Mouse (Mus musculus) embryonic facial prominence, embryonic 15.5 days (tissue): ENCODE data around the gene Otoa. TPM values are rescaled to one million over a fixed set of nuclear protein-coding genes. Genes with fewer than 3 reads are reported as not detected.

Source experiments
- ATAC-seq: fragments of 200-750 bp; cut with Nextera tagmentation; 2 replicates; pipeline ENCODE4 v1.8.0; 2017; ENCODE audit warnings: low read depth, moderate TSS enrichment; ENCODE audit not compliant: insufficient number of reproducible peaks, low FRiP score, low TSS enrichment
- H3K27ac ChIP-seq: fragments of 300-500 bp; sonication (generic); replicated peaks from 2 replicates; pipeline ENCODE4 v1.5.1; 2015; ENCODE audit warnings: mild to moderate bottlenecking, inconsistent platforms
- H3K27me3 ChIP-seq: fragments of 300-500 bp; sonication (generic); 2 replicates; pipeline ENCODE4 v1.6.1; 2015; ENCODE audit warnings: inconsistent platforms
- H3K36me3 ChIP-seq: fragments of 300-500 bp; sonication (generic); 2 replicates; pipeline ENCODE4 v1.6.1; 2015; ENCODE audit warnings: mild to moderate bottlenecking, inconsistent platforms
- H3K4me1 ChIP-seq: fragments of 300-500 bp; sonication (generic); 2 replicates; pipeline ENCODE4 v1.6.1; 2015; ENCODE audit warnings: inconsistent platforms
- H3K4me2 ChIP-seq: fragments of 300-500 bp; sonication (generic); replicated peaks from 2 replicates; pipeline ENCODE4 v1.6.1; 2015; ENCODE audit warnings: mild to moderate bottlenecking, inconsistent platforms
- H3K4me3 ChIP-seq: fragments of 300-500 bp; sonication (generic); replicated peaks from 2 replicates; pipeline ENCODE4 v1.5.1; 2015; ENCODE audit warnings: mild to moderate bottlenecking, inconsistent platforms
- H3K9ac ChIP-seq: fragments of 300-500 bp; sonication (generic); 2 replicates; pipeline ENCODE4 v1.6.1; 2015; ENCODE audit warnings: inconsistent platforms
- H3K9me3 ChIP-seq: fragments of 300-500 bp; sonication (generic); replicated peaks from 2 replicates; pipeline ENCODE4 v1.6.1; 2016; ENCODE audit warnings: inconsistent platforms
- whole genome bisulfite sequencing: fragments of 180-500 bp; shearing (Covaris S2); methylation state at CpG from one replicate; pipeline ENCODE4 v1.1.7; 2015; 5-methylcytosine and 5-hydroxymethylcytosine counted together
- polyA plus RNA-seq: library from polyadenylated mRNA; unstranded; fragments of >200 nt; fragmentation: Nextera tagmentation; extraction: Ambion mirVana; gene quantifications from 2 replicates; pipeline ENCODE4 v1.2.1, GENCODE M21; 2015

Gene Otoa
- polyA plus RNA-seq, 1 experiment from 2014 or later = 0.61 TPM

DNA sequence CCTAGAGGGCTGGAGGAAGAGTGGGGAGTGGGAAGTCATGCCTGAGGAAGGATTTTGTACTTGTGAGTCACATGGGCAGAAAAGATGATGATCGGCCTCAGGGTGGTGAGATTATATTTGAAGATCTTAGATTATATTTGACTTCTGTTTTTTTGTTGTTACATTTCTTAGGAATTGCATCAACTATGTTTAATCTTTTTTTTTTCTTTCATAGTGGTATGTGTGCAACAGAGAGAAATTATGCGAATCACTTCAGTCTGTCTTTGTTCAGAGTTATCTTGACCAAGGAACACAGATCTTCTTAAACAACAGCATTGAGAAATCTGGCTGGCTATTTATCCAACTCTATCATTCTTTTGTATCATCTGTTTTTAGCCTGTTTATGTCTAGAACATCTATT lies 33.8 kb upstream of the Otoa start:
- Histone ChIP-seq H3K4me2 (no peak overlapping the region), H3K4me3 (no peak overlapping the region), H3K9ac (no peak overlapping the region), H3K27ac (no peak overlapping the region), H3K36me3 (peaks cover 22% of the 10 kb centered on the region), H3K9me3 (no peaks in the 10 kb centered on the region), H3K4me1 (0 out of 2 replicates have a peak, but pooled peaks cover 4% of the 10 kb centered on the region), H3K27me3 (no peaks in the 10 kb centered on the region)
- ATAC-seq = no peak
- WGBS = 81% methylated on average over 2 of the region's 2 CpGs

GRCm38 (mm10) chr7:121053071-121053470 lies 28.4 kb upstream of the Otoa start:
- no peaks in the 10 kb centered on the region for H3K27me3 ChIP-seq
- no peak for ATAC-seq
- peaks cover 55% of the 10 kb centered on the region for H3K36me3 ChIP-seq
- no peak overlapping the region for H3K4me2 ChIP-seq
- H3K9ac ChIP-seq = no peak overlapping the region
- H3K4me1 ChIP-seq = no peaks in the 10 kb centered on the region
- H3K27ac ChIP-seq = no peak overlapping the region
- 83% methylated on average over 4 of the region's 4 CpGs for WGBS
- no peaks in the 10 kb centered on the region for H3K9me3 ChIP-seq
- H3K4me3 ChIP-seq = no peak overlapping the region

GRCm38 (mm10) chr7:121059477-121060218 lies 21.8 kb upstream of the Otoa start:
- WGBS = 78% methylated on average over 6 of the region's 6 CpGs
- no peak for ATAC-seq
- no peak overlapping the region for H3K9ac ChIP-seq

DNA sequence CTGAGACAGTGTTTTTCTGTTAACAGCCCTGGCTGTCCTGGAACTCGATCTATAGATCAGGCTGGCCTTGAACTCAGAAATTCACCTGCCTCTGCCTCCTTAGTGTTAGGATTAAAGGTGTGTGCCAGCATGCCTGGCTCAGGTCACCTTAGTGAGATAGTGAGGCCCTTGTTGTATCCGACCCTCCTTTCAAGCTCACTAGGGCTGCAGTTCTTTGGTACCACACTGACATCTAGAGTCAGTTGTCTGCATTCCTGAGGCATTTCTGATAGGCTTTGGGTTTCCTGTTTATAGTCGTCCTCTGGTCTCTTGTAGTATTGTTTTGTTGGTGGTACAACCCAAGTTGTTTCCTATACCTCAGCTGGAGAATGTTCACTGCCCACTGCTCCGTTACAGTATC lies 17.1 kb upstream of the Otoa start:
- no peak overlapping the region for H3K9ac ChIP-seq
- H3K4me3 ChIP-seq = no peak overlapping the region
- no peaks in the 10 kb centered on the region for H3K27me3 ChIP-seq
- H3K4me2 ChIP-seq = no peak overlapping the region
- no peak for ATAC-seq
- H3K27ac ChIP-seq = no peak overlapping the region
- H3K4me1 ChIP-seq = no peaks in the 10 kb centered on the region
- WGBS = 59% methylated on average over 4 of the region's 4 CpGs
- H3K36me3 ChIP-seq = peaks cover 31% of the 10 kb centered on the region
- H3K9me3 ChIP-seq = no peaks in the 10 kb centered on the region

More at GRCm38 (mm10) chr7:121059477-121060218, 21.8 kb upstream of the Otoa start:
- no peak overlapping the region for H3K4me3 ChIP-seq
- H3K4me1 ChIP-seq = no peaks in the 10 kb centered on the region
- no peaks in the 10 kb centered on the region for H3K9me3 ChIP-seq
- peaks cover 45% of the 10 kb centered on the region for H3K36me3 ChIP-seq
- H3K27ac ChIP-seq = no peak overlapping the region
- H3K27me3 ChIP-seq = no peaks in the 10 kb centered on the region
- H3K4me2 ChIP-seq = no peak overlapping the region

DNA sequence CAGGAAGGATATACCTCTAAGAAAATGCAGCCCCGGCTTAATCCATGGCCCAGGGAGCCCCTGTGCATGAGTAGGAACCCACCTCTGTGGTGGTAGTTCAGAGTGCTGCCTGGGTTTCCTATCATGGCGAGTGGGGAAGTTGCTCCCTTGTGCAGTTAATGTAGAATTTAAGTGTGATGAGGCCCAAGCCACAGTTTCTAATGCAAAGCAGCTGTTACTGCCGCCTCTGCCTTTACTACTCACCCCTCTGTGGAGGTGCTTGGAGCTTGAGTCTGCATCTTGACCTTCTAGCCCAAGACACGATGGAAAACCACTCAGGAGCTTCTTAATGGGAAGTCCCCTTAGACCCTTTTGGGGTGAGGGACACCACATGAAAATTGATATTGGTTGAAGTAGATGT lies 10.2 kb upstream of the Otoa start:
- Histone ChIP-seq H3K9ac (no peak overlapping the region), H3K4me2 (no peak overlapping the region), H3K36me3 (peaks cover 46% of the 10 kb centered on the region), H3K27ac (no peak overlapping the region), H3K9me3 (no peaks in the 10 kb centered on the region), H3K4me3 (no peak overlapping the region), H3K27me3 (no peaks in the 10 kb centered on the region), H3K4me1 (no peaks in the 10 kb centered on the region)
- no peak for ATAC-seq
- WGBS = 72% methylated on average over 4 of the region's 4 CpGs

DNA sequence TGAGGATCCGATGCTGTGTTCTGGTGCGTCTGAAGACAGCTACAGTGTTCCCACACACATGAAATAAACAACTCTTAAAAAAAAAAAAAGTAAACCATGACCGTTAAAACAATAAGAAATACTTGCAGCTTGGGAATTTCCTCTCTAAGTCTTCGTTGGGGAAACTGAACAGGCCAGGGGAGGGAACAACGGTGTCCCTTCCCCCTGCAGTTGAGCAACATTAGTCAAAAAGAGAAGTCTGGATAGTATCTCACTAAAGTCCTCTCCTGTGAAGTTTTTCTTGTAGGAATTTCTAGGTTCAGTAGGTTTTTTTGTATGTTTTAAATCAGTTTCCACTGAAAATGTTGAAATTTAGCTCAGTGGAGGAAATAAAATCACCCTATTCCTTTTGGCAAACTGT lies 8.9 kb upstream of the Otoa start:
- Histone ChIP-seq H3K36me3 (peaks cover 53% of the 10 kb centered on the region), H3K27me3 (no peaks in the 10 kb centered on the region), H3K4me3 (no peak overlapping the region), H3K27ac (no peak overlapping the region), H3K4me2 (no peak overlapping the region), H3K9ac (no peak overlapping the region), H3K9me3 (no peaks in the 10 kb centered on the region), H3K4me1 (no peaks in the 10 kb centered on the region)
- no peak for ATAC-seq
- WGBS = 74% methylated on average over 5 of the region's 5 CpGs

DNA sequence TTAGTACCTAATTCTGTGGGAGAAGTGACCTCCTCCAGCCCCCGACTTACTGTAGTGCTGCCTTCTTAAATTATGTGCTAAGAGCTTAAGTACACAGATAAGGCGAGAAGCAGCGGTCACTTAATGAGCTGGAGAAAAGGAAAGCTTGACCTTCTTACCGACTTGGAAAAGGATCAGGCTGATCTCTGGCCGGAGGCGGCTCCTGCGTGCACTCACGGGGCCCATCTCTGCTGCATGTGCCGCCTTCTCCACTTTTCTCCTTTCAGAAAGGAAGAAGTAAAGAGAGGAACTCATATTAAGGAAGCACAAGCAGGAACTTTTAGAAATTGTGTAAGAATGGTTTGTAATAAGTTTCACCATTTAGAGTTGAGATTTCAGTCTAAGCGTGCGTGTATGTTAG lies 7.2 kb upstream of the Otoa start, which contains the start of gene Igsf6:
Gene Igsf6, minus strand, starts transcription at position 292 of the 400 bp plus-strand sequence.
- no peak within 1 kb of the TSS for H3K4me3 ChIP-seq
- H3K9me3 ChIP-seq = no peaks in the 10 kb centered on the region
- WGBS = 80% methylated on average over 11 of the region's 11 CpGs
- H3K4me1 ChIP-seq = no peaks in the 10 kb centered on the region
- H3K36me3 ChIP-seq = peaks cover 58% of the 10 kb centered on the region
- H3K27ac ChIP-seq = no peak within 1 kb of the TSS
- no peak within 1 kb of the TSS for H3K9ac ChIP-seq
- no peak for ATAC-seq
- H3K27me3 ChIP-seq = no peaks in the 10 kb centered on the region
- H3K4me2 ChIP-seq = no peak within 1 kb of the TSS

DNA sequence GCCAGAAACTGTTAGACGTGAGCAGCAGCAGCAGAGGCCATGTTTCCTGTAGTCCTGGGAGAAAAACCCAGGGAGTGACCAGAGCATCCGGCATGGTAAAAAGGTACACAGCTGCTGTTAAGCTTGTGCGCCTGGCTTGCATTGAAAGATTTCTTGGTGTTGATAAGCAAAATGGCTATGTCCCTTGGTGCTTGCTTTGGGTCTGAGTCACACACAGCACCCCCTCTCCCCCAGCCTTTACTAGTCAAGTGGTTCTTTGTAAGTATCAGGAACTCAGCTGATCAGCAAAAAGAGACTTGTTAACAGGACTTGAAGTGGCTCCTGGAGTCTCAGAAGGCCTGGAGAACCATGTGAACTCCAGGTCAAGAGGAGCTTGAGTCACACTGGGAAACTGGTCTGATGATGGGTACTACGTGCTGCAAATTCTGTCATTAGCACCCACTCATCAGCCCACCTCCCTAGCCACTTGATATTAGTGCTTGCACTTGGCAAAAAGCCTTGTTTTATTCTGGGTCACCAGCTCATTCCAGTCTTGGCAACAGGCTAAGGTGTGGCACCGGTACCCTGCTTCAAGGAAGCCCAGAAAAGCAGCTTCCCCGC lies 6.5 kb upstream of the Otoa start:
- Histone ChIP-seq H3K9ac (no peak overlapping the region), H3K4me1 (no peaks in the 10 kb centered on the region), H3K27me3 (no peaks in the 10 kb centered on the region), H3K4me3 (no peak overlapping the region), H3K4me2 (no peak overlapping the region), H3K9me3 (no peaks in the 10 kb centered on the region), H3K27ac (no peak overlapping the region), H3K36me3 (peaks cover 57% of the 10 kb centered on the region)
- no peak for ATAC-seq
- WGBS = 78% methylated on average over 6 of the region's 6 CpGs

DNA sequence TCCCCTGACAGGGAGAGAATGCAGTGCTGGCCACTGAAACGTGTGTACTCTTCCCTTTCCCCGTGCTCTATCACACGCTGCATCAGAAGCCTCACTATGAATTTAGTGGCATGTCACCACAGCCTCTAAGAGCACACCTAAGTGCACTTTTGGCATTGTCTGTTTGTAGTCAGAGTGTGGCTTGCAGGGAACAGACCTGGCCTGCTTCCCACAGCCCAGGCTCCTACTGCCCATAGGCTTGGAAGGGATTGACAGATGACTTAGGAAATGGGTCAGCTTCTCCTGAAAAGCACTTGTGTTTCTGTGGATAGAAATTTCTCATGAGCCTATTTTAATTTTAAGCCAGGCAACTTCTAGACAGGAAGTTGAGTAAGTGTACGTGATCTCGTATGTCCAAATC lies 6.0 kb upstream of the Otoa start:
- peaks cover 52% of the 10 kb centered on the region for H3K36me3 ChIP-seq
- WGBS = 83% methylated on average over 5 of the region's 5 CpGs

GRCm38 (mm10) chr7:121077311-121077710 lies 4.1 kb upstream of the Otoa start:
- no peak for ATAC-seq
- 83% methylated on average over 6 of the region's 6 CpGs for WGBS
- no peaks in the 10 kb centered on the region for H3K9me3 ChIP-seq
- H3K27ac ChIP-seq = no peak overlapping the region
- H3K36me3 ChIP-seq = peaks cover 35% of the 10 kb centered on the region
- H3K4me3 ChIP-seq = no peak overlapping the region
- no peaks in the 10 kb centered on the region for H3K4me1 ChIP-seq
- no peak overlapping the region for H3K4me2 ChIP-seq
- H3K27me3 ChIP-seq = no peaks in the 10 kb centered on the region
- H3K9ac ChIP-seq = no peak overlapping the region

More for the DNA sequence above, 6.0 kb upstream of the Otoa start:
- Histone ChIP-seq H3K4me2 (no peak overlapping the region), H3K27me3 (no peaks in the 10 kb centered on the region), H3K4me3 (no peak overlapping the region), H3K4me1 (no peaks in the 10 kb centered on the region), H3K9ac (no peak overlapping the region), H3K9me3 (no peaks in the 10 kb centered on the region), H3K27ac (no peak overlapping the region)
- no peak for ATAC-seq

DNA sequence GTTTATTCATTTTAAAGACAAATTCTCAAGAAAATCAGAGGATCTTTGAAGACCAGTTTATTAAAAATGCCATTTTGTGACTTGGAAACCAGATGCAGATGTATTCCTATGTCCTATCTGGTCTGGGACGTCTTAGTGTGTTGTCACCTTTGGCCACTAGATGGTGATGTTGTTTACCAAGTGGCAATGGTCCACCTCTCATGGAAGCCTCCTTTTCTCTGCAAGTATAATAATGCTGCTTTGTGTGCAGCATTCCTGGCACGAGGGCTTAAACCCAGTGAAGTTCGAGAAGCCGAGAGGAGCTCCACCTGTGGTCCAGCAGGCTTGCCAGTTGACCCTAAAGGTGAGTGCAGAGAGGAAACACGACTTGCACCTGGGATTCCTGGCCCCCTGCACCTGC lies 3.6 kb upstream of the Otoa start:
- no peak overlapping the region for H3K4me3 ChIP-seq
- peaks cover 35% of the 10 kb centered on the region for H3K36me3 ChIP-seq
- 0 out of 2 replicates have a peak, but pooled peaks cover 2% of the 10 kb centered on the region for H3K4me1 ChIP-seq
- ATAC-seq = 0 out of 2 replicates have a peak, but pooled peaks have one; percentile 51
- no peaks in the 10 kb centered on the region for H3K9me3 ChIP-seq
- H3K4me2 ChIP-seq = no peak overlapping the region
- WGBS = 13% methylated on average over 5 of the region's 5 CpGs
- H3K9ac ChIP-seq = no peak overlapping the region
- no peak overlapping the region for H3K27ac ChIP-seq
- no peaks in the 10 kb centered on the region for H3K27me3 ChIP-seq
